Mouse (Mus musculus): ENCODE results near the gene Rab1b.
"Not testable (repeated sequence)": the region's sequence is repeated elsewhere in the genome, so short reads cannot be mapped to it uniquely, and the experiment has no call there.

Rab1b gene

DNA sequence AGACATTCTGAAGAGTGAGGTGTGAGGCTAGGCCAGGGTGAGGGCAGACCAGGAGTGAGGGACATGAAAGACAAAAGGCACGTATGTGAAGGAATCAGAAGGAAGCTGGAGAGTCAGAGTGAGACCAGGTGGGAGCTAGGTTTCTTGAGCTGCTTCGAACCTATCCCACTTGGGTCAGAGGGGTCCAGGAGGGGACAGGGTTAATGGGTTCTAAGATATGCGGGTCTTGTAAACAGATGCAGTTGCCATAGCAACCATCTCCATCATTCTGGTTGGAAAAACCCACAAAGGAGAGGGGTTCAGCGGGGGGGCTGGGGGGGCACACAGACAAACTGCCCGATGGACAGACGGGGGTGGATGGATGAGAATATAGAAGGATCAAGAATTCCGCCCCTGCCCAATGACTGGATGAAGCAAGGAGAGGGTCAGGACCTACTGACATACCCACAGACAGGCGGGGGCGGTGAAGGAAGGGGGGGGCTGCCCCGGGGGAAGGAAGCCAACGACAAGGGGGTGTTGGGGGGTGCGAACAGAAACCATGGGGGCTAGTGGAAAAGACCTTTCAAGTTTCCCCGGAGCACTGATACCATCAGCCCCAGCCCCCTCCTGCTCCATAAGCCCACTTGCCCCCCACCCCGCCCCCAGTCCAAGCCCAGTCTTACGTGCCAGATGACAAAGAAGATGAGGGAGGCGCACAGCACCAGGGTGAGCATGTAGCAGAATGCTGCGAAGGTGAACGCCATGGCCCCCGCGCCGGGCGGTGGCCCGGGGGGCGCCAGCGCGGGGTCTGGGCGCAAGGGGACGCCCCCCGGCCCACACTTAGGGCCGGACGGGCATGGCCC is 9.1 kb downstream of the Rab1b start:
- DNase-seq (ENCODE audit: low spot score in 2 of 2) = no peak

DNA sequence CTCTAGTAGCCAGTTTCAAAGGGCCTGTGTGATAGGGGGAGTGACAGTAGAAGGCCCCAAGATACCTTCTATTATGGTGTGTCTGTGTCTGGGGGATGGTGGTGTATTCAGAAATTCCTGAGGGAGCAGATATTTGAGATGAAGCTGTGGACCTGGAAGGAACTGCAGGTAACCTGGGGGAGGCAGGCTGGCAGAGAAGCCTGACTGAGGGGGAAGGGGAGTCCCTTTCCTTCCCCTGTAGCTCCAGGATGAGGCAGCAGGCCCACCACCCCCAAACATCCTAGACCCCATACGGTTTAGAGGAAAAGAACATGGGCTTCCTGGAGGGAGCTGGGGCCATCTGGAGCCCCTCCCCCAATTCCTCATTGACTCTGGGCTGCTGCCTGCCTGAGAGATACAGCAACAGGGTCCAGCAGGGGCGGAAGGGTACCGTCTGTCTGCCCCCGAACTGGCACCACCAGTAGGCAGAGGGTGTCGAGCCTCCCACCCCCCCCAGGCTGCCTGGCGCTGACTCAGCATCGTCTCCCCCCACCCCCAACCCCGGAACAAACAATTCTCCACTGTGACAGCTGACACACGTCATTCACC is 10.9 kb downstream of the Rab1b start:
- no peak for DNase-seq (ENCODE audit: low spot score in 2 of 2)

DNA sequence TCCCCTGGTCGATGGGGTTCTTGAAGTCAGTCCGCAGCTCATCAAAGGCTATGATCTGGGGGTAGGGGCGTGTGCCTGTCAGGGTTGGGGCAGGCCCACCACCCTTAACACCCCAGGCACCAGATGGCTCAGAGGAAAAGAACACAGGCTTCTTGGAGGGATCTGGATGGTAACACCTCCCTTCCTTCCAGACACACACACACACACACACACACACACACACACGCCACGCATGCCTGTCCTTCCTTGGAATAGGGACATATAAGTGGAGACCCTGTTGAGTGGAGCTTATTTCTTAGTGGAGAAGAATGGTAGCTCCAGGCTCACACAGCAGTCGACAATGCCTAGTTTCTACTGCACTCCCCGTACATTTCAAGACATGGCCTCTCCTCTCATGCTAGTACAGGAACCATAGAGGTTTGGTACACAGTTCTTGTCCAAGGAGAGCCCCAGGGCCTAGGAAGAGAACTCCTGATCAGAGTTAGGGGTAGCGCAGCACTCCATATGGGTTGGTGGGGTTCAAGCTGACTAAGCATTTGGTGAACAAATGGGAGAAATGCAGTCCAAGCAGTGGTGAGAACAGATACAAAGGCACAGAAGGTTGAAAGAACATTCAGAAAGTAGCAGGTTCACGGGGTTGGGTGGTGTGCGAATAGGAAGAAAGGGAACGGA is 12.0 kb downstream of the Rab1b start:
- DNase-seq (ENCODE audit: low spot score in 2 of 2) = no peak

DNA sequence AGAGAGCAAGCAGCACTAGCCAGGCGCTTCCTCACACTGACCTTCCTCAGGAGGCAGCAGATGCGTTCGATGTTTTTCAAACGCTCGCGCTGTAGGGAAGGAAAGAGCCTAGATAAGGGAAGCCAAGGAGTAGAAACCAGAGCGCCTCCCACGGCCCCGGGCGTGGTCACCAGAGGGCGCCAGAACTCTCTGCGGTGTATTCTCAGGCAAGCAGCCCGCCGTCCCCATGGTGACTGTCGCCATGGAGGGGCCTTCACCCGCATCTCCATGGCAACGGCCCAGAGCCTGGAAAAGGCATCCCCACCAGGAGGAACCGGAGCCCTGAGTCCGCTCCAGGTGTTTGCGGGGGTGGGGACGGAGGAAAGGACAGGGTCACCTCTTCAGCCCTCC is 12.6 kb downstream of the Rab1b start:
- DNase-seq (ENCODE audit: low spot score in 2 of 2) = peak; percentile 91 to 98

DNA sequence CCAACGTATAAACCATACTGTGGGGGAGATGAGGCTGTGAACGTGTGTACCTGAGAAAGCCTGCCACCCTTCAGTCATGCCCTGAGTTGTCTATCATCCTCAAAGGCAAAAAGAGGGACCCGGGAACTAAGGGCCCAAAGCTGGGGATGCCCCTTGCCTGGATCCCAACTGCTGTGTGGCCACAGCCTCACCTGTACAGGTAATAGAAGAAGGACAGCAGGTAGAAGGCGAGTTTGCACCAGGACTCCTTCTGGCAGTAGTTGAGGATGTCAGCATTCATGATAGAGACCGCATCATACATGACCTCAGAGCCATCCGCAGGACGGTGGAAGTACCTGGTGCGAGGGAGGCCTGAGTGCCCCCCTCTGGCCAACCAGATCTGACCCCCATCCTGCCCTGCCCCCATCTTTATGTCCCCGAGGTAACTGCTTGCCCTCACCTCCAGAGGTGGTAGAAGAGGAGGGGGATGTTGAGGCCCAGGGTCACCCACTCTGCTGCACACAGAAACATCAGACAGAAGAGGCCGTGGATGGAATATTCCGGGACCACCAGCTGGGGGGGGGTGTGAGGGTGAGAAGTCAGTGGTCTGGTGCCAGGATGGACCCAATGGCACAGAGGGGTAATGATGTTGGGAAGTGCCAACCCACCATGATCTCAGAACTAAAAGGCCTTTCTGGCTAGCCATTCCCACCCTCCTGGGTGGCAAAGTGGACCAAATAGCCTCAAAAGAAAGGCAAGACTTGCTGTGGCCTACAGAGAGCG is 13.2 kb downstream of the Rab1b start:
- no peak for DNase-seq (ENCODE audit: low spot score in 2 of 2)

DNA sequence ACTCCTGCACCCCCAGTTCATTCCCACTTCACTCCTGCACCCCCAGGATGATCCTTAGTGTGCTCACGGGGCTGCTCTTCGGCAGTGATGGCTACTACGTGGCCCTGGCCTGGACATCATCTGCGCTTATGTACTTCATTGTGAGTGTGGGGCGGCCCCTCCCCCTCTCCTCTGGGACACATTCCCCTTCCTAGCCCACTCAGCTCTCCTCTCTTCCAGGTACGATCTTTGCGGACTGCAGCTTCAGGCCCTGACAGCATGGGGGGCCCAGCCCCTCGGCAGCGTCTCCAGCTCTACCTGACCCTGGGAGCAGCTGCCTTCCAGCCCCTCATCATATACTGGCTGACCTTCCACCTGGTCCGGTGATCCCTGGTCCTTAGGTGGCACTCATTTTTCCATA is 14.8 kb downstream of the Rab1b start:
- DNase-seq (ENCODE audit: low spot score in 2 of 2) = no peak

DNA sequence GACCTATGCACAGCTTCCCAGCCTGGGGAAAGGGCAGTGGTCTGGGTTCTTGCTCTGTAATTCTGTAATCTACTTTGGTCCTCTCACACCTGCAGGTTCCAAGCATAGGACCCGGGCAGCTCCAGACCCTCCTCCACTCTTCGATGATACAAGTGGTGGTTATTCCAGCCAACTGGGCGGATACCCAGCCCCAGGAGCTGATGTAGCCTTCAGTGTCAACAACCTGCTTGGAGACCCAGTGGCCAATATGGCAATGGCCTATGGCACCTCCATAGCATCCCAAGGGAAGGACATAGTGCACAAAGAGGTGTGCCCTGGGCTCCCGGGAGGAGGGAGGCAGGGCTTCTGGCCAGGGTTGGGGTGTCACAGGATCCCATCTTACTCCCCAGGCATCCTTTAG is 17.5 kb downstream of the Rab1b start:
- no peak for DNase-seq (ENCODE audit: low spot score in 2 of 2)

DNA sequence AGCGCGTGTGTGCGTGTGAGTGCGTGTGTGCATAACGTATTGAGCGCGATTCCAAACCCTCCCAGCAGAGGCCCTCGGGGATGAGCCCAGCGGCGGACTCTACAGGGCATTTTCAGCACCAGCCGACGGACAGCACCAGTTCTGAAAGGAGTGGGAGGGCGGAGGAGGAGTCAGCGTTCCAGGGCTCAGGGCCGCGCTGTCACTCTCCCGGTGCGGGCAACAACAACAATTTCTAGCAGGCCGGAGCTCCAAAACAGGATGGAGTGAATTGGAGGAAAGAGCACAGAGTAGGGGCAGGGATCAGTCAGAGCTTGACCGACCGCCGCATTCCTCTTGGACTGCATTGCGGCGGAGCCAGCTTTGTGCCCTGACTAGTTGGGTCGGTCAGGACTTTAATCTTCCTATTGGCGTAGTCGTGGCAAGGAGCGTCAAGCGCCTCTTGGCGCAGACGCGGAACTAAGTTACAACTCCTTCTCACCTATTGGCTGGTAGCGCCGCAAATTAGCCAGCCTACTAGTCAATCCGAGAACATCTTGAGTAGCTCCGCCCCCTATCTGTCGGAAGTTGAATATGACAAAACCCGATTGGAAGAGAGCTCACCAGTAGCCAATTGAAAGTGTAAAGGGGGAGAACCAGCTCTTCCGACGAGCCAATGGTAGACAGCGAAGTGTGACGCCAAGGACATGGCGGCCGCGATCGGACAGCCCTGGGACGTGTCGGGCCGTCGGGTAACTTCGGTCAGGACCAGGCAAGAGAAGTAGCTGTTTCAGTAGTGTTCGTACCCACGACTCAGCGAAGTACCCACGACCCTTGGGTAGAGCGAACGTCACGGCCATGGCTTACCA is 18.8 kb downstream of the Rab1b start, which contains the start of gene Yif1a:
Gene Yif1a, plus strand, starts transcription at position 655 of the 845 bp plus-strand sequence.
- peak; percentile 98 for DNase-seq (ENCODE audit: low spot score in 2 of 2)

DNA sequence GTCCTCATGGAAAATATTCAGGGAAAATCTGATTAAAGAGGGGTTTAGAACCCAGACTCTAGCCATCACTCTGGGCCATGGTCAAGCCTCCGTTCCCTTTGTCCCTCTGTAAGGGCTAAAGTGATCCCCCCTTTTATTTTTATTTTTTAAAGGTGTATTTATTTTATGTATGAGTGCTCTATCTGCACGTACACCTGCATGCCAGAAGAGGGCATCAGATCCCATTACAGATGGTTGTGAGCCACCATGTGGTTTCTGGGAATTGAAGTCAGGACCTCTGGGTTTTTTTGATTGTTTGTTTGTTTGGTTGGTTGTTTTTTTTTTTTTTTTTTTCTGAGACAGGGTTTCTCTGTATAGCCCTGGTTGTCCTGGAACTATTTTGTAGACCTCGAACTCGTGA is 20.3 kb downstream of the Rab1b start:
- not testable (repeated sequence) for DNase-seq (ENCODE audit: low spot score in 2 of 2)

DNA sequence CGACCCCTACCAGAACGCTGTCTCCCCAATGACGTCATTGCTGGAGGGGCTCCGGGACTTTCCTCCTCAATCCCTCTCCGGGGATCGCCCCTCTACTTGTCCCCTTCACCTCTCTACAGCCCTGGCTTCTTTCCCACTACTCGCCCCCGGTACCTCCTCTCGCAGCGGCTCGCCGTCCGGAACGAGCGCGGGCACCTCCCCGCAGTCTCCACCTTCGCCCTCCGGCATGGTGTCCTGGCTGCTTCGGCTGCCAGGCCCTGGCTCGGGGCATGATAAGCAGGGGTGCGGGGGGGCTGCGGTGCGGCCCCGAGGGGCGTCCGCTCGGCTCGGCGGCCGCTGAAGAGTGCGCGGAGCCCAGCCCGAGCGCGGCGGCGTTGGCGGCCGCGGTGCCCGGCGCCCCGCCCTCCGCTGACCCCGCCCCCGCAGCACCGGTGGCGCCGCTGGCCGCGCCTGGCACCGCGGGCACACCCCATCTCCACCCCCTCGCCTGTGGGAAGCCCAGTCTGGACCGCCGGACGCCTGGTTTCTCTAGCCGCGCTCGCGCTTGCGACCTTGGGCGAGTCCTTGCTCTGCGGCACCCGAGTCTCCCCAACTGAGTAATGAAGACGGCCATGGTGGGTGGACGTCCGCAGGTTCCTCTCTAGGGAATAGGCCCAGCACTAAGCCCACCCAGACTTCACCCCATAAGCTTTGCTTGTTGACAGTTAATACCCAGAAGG is 21.6 kb downstream of the Rab1b start, which contains the start of gene Tmem151a:
Gene Tmem151a, minus strand, starts transcription at position 387 of the 719 bp plus-strand sequence.
- peak in 1 of 2 experiments; percentile 34 for DNase-seq (ENCODE audit: low spot score in 2 of 2)

DNA sequence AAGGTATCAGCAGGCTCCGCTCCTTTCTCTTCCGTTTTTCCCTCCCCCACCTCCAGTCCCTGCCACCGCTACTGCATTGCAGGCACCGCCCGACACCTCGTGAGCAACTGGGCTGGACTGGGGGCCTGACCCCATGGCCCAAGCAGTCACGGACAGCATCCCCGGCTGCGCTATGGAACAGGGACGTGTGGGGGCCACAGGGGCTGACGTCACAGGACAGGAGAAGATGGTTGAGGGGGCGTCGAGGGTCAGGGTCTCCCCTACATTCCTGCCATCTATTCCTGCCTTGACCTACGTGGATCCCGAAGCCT is 22.1 kb downstream of the Rab1b start:
- DNase-seq (ENCODE audit: low spot score in 2 of 2) = peak in 1 of 2 experiments; percentile 38

DNA sequence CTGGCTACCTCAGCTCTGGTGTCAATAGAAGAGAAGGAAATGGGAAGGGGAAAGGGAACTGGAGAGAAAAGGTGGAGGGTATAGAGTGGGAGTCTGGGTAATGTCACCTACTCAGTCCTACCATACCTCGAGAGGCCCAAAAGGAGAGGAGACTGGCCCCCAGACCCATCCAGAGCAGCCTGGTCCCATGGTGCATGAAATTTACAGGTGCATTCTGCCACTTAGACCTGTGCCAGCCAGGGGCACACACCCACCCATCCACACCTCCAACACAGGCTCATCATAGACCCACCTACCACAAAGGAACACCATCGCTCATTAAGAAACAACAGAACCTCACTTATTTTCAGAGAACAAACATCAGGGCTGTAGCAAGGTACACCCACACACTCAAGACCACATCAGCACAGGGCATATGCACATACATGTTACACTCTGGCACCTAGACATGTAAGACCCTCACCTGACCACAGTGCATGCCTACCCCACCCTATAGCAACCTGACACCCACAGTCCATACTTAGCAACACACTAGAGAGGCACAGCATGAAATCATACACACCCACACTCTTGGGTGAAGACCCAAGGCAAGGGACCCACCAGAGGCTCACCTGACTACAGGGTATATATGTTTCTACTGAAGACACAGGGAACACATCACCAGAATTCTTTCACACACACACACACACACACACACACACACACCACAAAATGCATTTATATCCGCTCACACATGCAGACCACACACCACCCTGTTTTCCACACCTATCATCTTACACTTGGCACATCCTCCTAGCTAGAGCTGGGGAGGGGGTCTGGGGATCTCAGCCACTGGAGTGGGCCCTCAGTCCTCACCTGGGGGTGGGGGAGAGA is 22.7 kb downstream of the Rab1b start:
- peak in 1 of 2 experiments; percentile 31 for DNase-seq (ENCODE audit: low spot score in 2 of 2)

DNA sequence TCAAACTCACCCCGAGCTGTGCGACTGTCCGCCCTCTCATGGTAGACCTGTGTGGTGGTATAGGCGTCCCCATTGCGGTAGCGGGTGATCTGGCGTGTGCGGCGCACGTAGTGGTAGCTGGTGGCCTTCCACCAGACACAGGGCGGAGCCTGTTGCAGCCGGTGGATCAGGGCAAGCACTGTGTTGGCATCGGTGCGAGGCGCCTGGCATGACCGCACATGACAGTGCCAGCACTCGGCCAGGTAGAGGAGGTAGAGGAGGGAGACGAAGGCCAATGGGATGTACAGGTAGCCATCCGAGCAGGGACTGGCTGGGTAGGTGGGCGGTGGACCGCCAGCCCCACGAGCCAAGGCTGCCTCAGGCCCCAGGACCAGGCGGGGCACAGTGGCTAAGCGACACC is 24.3 kb downstream of the Rab1b start:
- DNase-seq (ENCODE audit: low spot score in 2 of 2) = peak in 1 of 2 experiments; percentile 14

DNA sequence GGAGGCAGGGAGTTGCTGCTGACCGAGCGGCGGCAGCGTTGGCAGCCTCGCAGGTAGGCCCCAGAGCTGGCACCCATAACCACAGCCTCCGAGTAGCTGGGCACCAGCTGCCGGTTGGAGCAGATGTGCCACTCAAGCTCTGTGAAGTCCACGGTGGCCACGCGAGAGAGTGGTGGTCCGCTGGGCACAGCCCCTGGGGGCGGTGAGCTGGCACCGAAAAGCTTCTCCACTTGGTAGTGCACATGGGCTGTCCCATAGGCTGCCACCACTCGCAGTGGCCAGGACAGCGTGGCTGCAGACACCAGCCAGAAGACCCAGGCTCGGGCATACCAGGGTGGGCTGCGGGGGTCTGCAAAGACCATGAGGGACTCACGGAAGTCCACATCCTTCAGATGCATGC is 24.9 kb downstream of the Rab1b start:
- no peak for DNase-seq (ENCODE audit: low spot score in 2 of 2)

DNA sequence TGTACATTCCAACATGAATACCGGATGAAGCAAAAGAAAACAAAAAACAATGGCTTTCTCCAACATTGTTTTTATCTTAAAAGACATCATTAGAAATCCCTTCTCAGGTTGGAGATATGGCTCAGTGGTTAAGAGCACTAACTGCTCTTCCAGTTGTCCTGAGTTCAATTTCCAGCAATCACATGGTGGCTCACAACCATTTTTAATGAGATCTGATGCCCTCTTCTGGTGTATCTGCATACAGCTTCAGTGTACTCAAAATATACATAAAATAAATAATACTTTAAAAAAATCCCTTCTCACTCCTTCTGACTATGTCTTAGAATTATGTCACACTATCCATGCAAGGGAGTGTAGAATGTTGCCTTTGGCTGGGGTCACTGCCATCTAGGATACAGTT is 27.6 kb downstream of the Rab1b start:
- no peak for DNase-seq (ENCODE audit: low spot score in 2 of 2)

DNA sequence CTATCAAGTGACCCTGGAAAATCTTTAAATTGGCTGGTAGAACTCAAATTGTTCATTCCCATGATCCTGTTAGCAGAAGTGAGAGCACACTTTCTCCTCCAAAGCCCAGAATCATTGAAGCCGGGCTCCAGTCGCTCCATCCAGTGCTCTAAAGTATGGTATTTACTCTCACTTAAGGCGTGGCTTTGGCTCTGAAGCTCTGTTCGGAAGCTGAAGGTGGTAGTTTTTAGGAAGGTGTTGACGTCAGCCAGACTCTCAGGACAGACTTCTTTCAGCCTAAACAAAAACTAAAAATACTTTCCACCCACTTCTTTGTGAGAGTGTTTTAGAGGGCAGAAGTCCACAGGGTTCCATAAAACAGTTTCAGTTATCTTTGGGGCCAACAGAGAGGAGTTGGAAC is 33.4 kb downstream of the Rab1b start:
- DNase-seq (ENCODE audit: low spot score in 2 of 2) = no peak

DNA sequence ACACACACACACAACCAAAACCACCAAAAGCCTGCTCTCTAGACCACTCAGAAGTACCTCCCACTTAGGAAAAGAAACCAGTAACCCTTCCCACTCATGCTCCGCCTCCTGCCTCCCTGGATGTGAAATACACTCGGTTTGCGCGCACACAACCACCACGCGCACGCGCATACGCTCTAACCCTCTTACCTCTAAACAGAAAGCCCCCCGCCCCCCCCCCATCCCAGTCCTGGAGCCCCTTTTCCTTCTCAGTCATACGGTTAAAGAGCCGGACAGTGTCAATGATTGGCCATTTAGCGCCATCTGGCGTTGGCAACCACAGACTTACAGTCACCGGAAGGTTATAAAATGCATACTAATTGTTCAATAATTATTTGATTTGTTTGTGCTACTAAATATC is 33.8 kb downstream of the Rab1b start:
- DNase-seq (ENCODE audit: low spot score in 2 of 2) = no peak

DNA sequence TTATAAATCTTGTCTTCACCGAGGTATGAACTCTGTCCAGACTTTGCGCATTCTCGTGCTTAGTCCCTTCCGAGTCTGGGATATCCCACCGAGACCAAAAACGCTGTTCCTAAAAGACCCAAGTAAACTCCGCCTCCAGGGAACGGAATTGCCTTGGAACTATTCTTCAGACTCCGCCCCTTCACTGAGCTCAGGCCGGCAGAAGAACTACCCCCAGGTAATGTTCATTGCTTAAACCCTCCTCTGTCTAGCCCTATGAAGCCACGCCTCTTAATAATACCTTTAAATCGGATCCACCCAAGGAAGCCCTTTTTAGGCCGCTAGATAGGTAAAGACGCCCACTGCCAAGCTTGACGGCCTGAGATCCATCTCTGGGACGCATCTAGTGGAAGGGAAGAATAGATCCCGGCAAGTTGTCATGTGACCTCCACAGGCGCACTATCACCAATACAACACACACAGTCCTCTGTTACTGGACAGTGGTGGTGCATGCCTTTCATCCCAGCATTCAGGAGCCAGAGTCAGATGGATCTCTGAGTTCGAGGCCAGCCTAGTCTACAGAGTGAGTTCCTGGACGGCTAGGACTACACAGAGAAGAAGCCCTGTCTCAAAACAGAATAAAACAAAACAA is 34.4 kb downstream of the Rab1b start:
- no peak for DNase-seq (ENCODE audit: low spot score in 2 of 2)
